Mouse (Mus musculus): ENCODE results near the gene Kif2a. TPM values are rescaled to one million over a fixed set of nuclear protein-coding genes. Genes with fewer than 3 reads are reported as not detected.
"Not testable (repeated sequence)": the region's sequence is repeated elsewhere in the genome, so short reads cannot be mapped to it uniquely, and the experiment has no call there.

Gene Kif2a
- total RNA-seq, 2 experiments from 2014 or later, result 117 to 120 TPM

GRCm38 (mm10) chr13:106941211-106941976 is 80.5 kb downstream of the Kif2a start:
- Histone ChIP-seq H3K27ac (no peak overlapping the region), H3K4me3 (no peak overlapping the region)
- TF ChIP-seq CTCF (conservative IDR thresholded peaks at IDR 0.05), result peak; percentile 57
- no peak for DNase-seq (ENCODE audit: low spot score in 2 of 2)

GRCm38 (mm10) chr13:106937138-106937472 is 84.8 kb downstream of the Kif2a start:
- peak overlapping the region; percentile 79 for H3K27ac ChIP-seq
- no peak for DNase-seq (ENCODE audit: low spot score in 2 of 2)
- no peak for TF ChIP-seq CTCF (conservative IDR thresholded peaks at IDR 0.05)
- H3K4me3 ChIP-seq, result peak overlapping the region; percentile 92

DNA sequence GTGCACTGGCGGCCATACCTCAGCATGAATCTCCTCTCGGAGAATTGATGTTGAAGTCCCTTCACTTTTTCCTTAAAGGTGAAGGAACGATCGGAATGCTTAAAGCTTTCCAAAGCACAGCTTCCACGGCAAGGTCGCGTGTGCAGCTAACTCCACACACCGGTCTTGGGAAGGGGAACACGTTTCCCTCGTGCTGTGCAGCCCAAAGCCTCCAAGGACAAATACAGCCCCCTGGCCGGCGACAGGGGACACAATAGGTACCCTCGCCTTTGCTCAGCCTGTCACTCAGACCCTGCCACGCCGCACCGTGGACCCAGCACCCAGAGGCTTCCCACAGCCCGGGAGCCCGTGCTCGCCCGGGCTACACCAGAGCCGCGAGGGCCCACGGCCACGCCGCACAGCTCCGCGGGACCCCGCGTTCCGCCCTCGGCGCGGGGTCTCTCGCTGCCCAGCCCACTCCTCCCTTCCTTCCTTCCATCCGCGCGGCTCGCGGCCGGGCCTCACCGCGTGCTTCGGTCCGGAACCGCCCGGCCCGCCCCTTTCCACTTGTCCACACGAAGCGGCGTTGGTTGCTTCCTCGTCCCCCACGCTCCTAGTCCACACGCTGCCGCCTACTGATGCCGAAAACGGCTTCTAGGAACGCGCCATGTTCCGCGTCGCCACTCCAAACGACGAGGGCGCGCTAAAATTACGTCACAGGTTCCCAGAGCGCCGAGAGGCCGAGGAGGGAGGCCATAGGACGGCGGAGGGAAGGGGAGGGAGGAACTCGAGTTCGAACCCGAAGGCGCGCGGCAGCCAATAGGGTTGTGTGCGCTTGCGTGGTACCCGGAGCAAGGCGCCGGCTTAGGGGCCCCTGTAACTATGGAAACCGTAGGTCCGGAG is 85.4 kb downstream of the Kif2a start, which contains the start of gene Ipo11:
Ipo11 (minus strand) TSS at position 703 of the 882 bp plus-strand sequence.
- TF ChIP-seq CTCF (conservative IDR thresholded peaks at IDR 0.05), result no peak
- Histone ChIP-seq H3K4me3 (peak within 1 kb of the TSS; percentile 92), H3K27ac (peak within 1 kb of the TSS; percentile 89)
- DNase-seq (ENCODE audit: low spot score in 2 of 2), result peak; percentile 93 to 96

- TF ChIP-seq CTCF (conservative IDR thresholded peaks at IDR 0.05), result no peak
- Histone ChIP-seq H3K4me3 (peak overlapping the region; percentile 92), H3K27ac (peak overlapping the region; percentile 89)
- no peak for DNase-seq (ENCODE audit: low spot score in 2 of 2)
Measured at GRCm38 (mm10) chr13:106935871-106936255, 86.1 kb downstream of the Kif2a start.

DNA sequence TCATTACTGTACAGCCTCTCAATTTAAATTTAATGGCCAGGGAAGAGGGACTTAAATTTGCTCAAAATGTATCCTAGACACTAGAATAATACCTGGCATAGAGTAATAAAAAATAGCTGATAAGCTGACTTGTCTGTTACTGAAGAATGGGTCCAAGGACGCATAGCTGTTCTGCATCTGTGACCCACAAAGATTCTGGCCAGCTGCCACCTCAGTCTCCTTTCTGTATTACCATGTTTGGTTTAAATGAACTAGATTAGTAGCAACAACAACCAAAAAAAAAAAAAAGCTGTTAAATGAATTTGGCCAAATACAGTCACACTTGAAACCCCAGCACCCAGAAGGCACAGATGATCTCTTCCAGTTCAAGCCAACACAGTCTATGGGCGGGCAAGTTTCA is 92.7 kb downstream of the Kif2a start:
- H3K4me3 ChIP-seq, result no peak overlapping the region
- no peak overlapping the region for H3K27ac ChIP-seq
- DNase-seq (ENCODE audit: low spot score in 2 of 2), result no peak
- TF ChIP-seq CTCF (conservative IDR thresholded peaks at IDR 0.05), result no peak

DNA sequence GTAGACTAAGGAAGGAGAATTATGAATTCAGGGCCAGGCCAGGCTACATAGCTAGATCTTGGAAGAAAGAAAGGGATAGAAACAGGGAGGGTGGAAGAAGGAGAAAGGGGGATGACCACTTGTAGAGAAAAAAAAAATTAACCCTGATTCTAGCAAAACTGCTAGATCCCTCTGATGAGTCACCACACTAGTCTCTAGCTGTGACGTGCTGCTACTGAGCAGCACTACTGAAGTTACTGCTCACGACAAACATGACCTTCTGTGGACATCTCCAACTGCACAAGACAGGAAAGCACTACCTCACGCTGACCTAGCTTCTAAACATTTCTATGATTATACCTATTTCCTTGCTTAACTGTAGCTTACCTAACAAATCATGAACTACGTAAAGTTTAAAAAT is 93.6 kb downstream of the Kif2a start:
- no peak for TF ChIP-seq CTCF (conservative IDR thresholded peaks at IDR 0.05)
- H3K4me3 ChIP-seq, result no peak overlapping the region

GRCm38 (mm10) chr13:106925921-106926320 is 96.0 kb downstream of the Kif2a start:
- not testable (repeated sequence) for H3K4me3 ChIP-seq; DNase-seq (ENCODE audit: low spot score in 2 of 2); H3K27ac ChIP-seq

More for the DNA sequence above, 93.6 kb downstream of the Kif2a start:
- no peak for DNase-seq (ENCODE audit: low spot score in 2 of 2)
- H3K27ac ChIP-seq, result no peak overlapping the region

- Histone ChIP-seq H3K4me3 (no peak overlapping the region), H3K27ac (peak overlapping the region; percentile 3; the same call in 1 of the 2 replicates)
- peak; percentile 42 to 51 for DNase-seq (ENCODE audit: low spot score in 2 of 2)
- peak; percentile 86 for TF ChIP-seq CTCF (conservative IDR thresholded peaks at IDR 0.05)
Measured at GRCm38 (mm10) chr13:106918322-106919050, 103.4 kb downstream of the Kif2a start.

DNA sequence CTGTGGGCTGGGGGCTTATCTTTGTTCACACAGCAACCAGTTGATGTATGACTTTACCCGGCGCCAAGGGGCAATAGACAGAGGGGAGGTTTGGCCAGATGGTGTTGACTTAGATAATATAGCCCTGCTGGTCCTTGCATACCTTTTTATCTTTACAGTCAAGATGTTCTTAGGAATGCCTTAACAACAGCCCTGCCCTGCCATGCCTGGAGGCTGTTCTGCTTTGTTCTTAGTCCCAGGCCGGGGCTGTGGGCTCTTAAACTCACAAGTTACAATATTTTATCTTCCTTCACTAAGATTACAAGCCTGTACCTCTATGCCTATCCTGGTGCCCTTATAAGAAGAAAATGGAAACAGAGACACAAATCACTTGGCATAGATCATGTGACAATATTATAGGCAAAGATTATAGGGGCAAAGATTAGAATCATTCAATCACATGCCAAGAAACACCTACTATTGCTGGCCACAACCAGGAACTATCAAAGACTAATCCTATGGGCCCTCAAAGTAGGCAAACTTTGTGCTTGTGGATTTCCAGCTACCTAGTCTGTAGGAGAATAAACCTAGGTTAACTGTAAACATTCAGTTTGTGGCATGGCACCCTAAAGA is 108.7 kb downstream of the Kif2a start:
- DNase-seq (ENCODE audit: low spot score in 2 of 2), result no peak
- no peak overlapping the region for H3K4me3 ChIP-seq
- no peak overlapping the region for H3K27ac ChIP-seq
- TF ChIP-seq CTCF (conservative IDR thresholded peaks at IDR 0.05), result no peak

GRCm38 (mm10) chr13:106910096-106910495 is 111.8 kb downstream of the Kif2a start:
- no peak for TF ChIP-seq CTCF (conservative IDR thresholded peaks at IDR 0.05)
- H3K27ac ChIP-seq, result no peak overlapping the region
- DNase-seq (ENCODE audit: low spot score in 2 of 2), result no peak
- H3K4me3 ChIP-seq, result no peak overlapping the region

Other genes starting within 250 kb of the Kif2a start
- 10 to 100 TPM; 62.1 to 62.3 TPM for gene Ipo11, start 85.2 kb downstream of the Kif2a start, total RNA-seq (2021)
- 10 to 100 TPM; 22.9 to 23.4 TPM for gene Dimt1, start 75.0 kb downstream of the Kif2a start, total RNA-seq (2021)